Mouse (Mus musculus): ENCODE results near the gene Ngly1. TPM values are rescaled to one million over a fixed set of nuclear protein-coding genes. Genes with fewer than 3 reads are reported as not detected.

Ngly1 gene
- polyA plus RNA-seq, 1 experiment from 2014 or later: 26.9 TPM

GRCm38 (mm10) chr14:16347505-16347904 is 98.4 kb downstream of the Ngly1 start:
- H3K27me3 ChIP-seq: no peaks in the 10 kb centered on the region
- no peak overlapping the region for H3K4me2 ChIP-seq
- H3K27ac ChIP-seq (replicated peaks): no peak overlapping the region
- H3K4me1 ChIP-seq (replicated peaks): no peaks in the 10 kb centered on the region
- no peak for ATAC-seq (ENCODE audit: low read depth)
- no peaks in the 10 kb centered on the region for H3K9me3 ChIP-seq
- H3K36me3 ChIP-seq: no peaks in the 10 kb centered on the region
- no peak overlapping the region for H3K4me3 ChIP-seq
- H3K9ac ChIP-seq: no peak overlapping the region
- 79% methylated on average over 9 of the region's 9 CpGs for WGBS

GRCm38 (mm10) chr14:16359704-16360103 is 110.6 kb downstream of the Ngly1 start:
- H3K9me3 ChIP-seq: no peaks in the 10 kb centered on the region
- no peak overlapping the region for H3K27ac ChIP-seq (replicated peaks)
- peaks cover 9% of the 10 kb centered on the region for H3K4me1 ChIP-seq (replicated peaks)
- no peaks in the 10 kb centered on the region for H3K36me3 ChIP-seq
- H3K9ac ChIP-seq: no peak overlapping the region
- ATAC-seq (ENCODE audit: low read depth): no peak
- 71% methylated on average over 1 of the region's 1 CpGs for WGBS
- H3K27me3 ChIP-seq: no peaks in the 10 kb centered on the region
- H3K4me2 ChIP-seq: no peak overlapping the region
- no peak overlapping the region for H3K4me3 ChIP-seq

Other genes starting within 250 kb of the Ngly1 start
- gene Oxsm, start 528 bp downstream of the Ngly1 start, polyA plus RNA-seq (2015; fragmentation: Nextera tagmentation; extraction: Ambion mirVana): 1.2 and 1.4 TPM in 2 replicates
- gene Top2b, start 115.9 kb downstream of the Ngly1 start, polyA plus RNA-seq (2015; fragmentation: Nextera tagmentation; extraction: Ambion mirVana): 84.7 and 90.6 TPM in 2 replicates